Mouse (Mus musculus) intestine, embryonic 15.5 days (tissue): ENCODE data around the gene Camsap1. TPM values are rescaled to one million over a fixed set of nuclear protein-coding genes. Genes with fewer than 3 reads are reported as not detected.

Experiments used
- ATAC-seq: fragments of 200-750 bp; cut with Nextera tagmentation; 2 replicates; pipeline ENCODE4 v1.8.0; 2017; ENCODE audit warnings: moderate TSS enrichment, moderate library complexity
- H3K27ac ChIP-seq: fragments of 300-500 bp; sonication (generic); 2 replicates; pipeline ENCODE4 v1.5.1; 2015; ENCODE audit warnings: mild to moderate bottlenecking, inconsistent platforms
- H3K27me3 ChIP-seq: fragments of 300-500 bp; sonication (generic); replicated peaks from 2 replicates; pipeline ENCODE4 v1.6.1; 2015; ENCODE audit warnings: inconsistent platforms
- H3K36me3 ChIP-seq: fragments of 300-500 bp; sonication (generic); 2 replicates; pipeline ENCODE4 v1.6.1; 2015; ENCODE audit warnings: inconsistent platforms
- H3K4me1 ChIP-seq: fragments of 300-500 bp; sonication (generic); replicated peaks from 2 replicates; pipeline ENCODE4 v1.6.1; 2015; ENCODE audit warnings: inconsistent platforms
- H3K4me2 ChIP-seq: fragments of 300-500 bp; sonication (generic); replicated peaks from 2 replicates; pipeline ENCODE4 v1.6.1; 2015; ENCODE audit warnings: mild to moderate bottlenecking, inconsistent platforms
- H3K4me3 ChIP-seq: fragments of 300-500 bp; sonication (generic); replicated peaks from 2 replicates; pipeline ENCODE4 v1.5.1; 2015; ENCODE audit warnings: inconsistent platforms
- H3K9ac ChIP-seq: fragments of 300-500 bp; sonication (generic); 2 replicates; pipeline ENCODE4 v1.6.1; 2015; ENCODE audit warnings: inconsistent platforms
- H3K9me3 ChIP-seq: fragments of 300-500 bp; sonication (generic); 2 replicates; pipeline ENCODE4 v1.6.1; 2016; ENCODE audit warnings: inconsistent platforms
- WGBS: fragments of 180-500 bp; shearing (Covaris S2); methylation state at CpG from one replicate; pipeline ENCODE4 v1.1.7; 2015; 5-methylcytosine and 5-hydroxymethylcytosine counted together
- polyA plus RNA-seq: library from polyadenylated mRNA; unstranded; fragments of >200 nt; fragmentation: Nextera tagmentation; extraction: Ambion mirVana; gene quantifications from 2 replicates; pipeline ENCODE4 v1.2.1, GENCODE M21; 2015

Camsap1 gene
- polyA plus RNA-seq, 1 experiment from 2014 or later = 15.6 TPM

DNA sequence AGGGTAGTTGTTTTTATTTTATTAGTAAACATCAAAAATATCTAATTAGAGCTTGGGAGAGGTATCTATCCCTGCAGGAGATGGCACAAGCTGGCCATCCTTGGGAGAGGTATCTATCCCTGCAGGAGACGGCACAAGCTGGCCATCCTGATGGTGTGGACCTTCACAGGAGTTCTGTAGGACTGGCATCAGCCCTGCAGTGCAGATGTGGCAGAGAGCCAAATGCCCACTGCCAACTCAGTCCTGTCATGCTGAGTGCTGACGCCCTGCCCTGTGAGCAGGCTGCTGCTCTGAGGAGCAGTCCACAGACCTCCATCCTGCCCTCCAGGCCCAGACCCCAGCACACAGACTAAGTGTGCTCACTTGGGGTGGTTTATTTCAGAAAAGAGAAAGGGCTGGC, 18.9 kb upstream of the Camsap1 start:
- Histone ChIP-seq H3K9ac (no peak overlapping the region), H3K4me1 (no peaks in the 10 kb centered on the region), H3K4me2 (no peak overlapping the region), H3K27me3 (no peaks in the 10 kb centered on the region), H3K4me3 (no peak overlapping the region), H3K27ac (no peak overlapping the region), H3K36me3 (peaks cover 23% of the 10 kb centered on the region), H3K9me3 (no peaks in the 10 kb centered on the region)
- 81% methylated on average over 2 of the region's 2 CpGs for WGBS
- ATAC-seq = no peak

DNA sequence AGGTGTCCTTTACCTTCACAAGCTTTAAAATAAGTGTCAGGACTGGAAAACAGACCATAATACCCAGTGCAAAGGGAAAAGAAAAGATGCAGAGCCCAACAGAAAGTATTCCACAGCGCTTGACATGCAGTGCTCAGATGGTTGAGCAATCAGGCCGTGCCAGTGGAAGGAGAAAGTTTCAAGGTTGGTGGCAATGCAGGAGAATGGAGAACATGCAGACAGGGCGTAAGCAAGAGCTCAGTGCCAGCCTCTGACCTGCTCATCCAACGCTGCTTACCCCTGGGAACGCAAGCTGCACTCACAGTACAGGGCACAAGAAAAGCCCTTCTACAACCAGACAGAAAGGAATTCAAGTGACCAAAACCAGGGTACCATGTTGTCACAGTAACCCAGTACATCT, 18.1 kb upstream of the Camsap1 start:
- Histone ChIP-seq H3K9me3 (no peaks in the 10 kb centered on the region), H3K9ac (no peak overlapping the region), H3K27ac (no peak overlapping the region), H3K4me2 (no peak overlapping the region), H3K4me3 (no peak overlapping the region), H3K4me1 (no peaks in the 10 kb centered on the region), H3K27me3 (no peaks in the 10 kb centered on the region), H3K36me3 (peaks cover 17% of the 10 kb centered on the region)
- 96% methylated on average over 5 of the region's 5 CpGs for WGBS
- ATAC-seq = no peak

DNA sequence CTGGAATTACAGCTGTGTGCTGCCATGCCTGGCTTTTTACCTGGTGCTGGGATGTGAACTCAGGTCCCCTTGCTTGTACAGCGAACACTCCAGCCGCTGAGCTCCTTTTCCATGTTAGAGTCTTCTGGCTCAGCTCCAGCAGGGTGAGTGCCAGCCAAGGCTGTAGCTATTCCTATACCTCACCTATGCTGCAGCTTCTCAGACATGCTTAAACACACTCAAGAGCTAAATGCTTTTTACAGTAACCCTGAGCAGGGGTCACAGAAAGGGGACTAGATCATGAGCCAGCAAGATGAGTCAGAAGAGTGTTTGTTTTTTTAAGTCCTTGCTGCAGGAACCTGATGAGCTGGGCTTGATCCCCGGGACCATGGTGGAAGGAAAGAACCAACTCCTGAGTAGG, 14.6 kb upstream of the Camsap1 start:
- WGBS = 86% methylated on average over 3 of the region's 3 CpGs
- H3K36me3 ChIP-seq = peaks cover 8% of the 10 kb centered on the region; the same call in 1 of the 2 replicates
- no peak for ATAC-seq

GRCm38 (mm10) chr2:25994791-25995190, 11.7 kb upstream of the Camsap1 start:
- no peak overlapping the region for H3K4me2 ChIP-seq
- H3K36me3 ChIP-seq = peaks cover 5% of the 10 kb centered on the region; the same call in 1 of the 2 replicates
- H3K4me1 ChIP-seq = no peaks in the 10 kb centered on the region
- no peaks in the 10 kb centered on the region for H3K9me3 ChIP-seq
- H3K27ac ChIP-seq = no peak overlapping the region
- H3K9ac ChIP-seq = no peak overlapping the region
- ATAC-seq = no peak
- no peaks in the 10 kb centered on the region for H3K27me3 ChIP-seq
- no peak overlapping the region for H3K4me3 ChIP-seq
- WGBS = 82% methylated on average over 3 of the region's 3 CpGs

More for the DNA sequence above, 14.6 kb upstream of the Camsap1 start:
- Histone ChIP-seq H3K9me3 (no peaks in the 10 kb centered on the region), H3K4me1 (no peaks in the 10 kb centered on the region), H3K4me3 (no peak overlapping the region), H3K27me3 (no peaks in the 10 kb centered on the region), H3K27ac (no peak overlapping the region), H3K4me2 (no peak overlapping the region), H3K9ac (no peak overlapping the region)

- 79% methylated on average over 2 of the region's 2 CpGs for WGBS
- Histone ChIP-seq H3K9ac (no peak overlapping the region), H3K9me3 (no peaks in the 10 kb centered on the region), H3K27ac (no peak overlapping the region), H3K27me3 (no peaks in the 10 kb centered on the region), H3K4me3 (no peak overlapping the region), H3K36me3 (no peaks in the 10 kb centered on the region), H3K4me2 (no peak overlapping the region), H3K4me1 (no peaks in the 10 kb centered on the region)
- no peak for ATAC-seq
Observed at GRCm38 (mm10) chr2:25992285-25992684, 9.2 kb upstream of the Camsap1 start.

GRCm38 (mm10) chr2:25989651-25990050, 6.6 kb upstream of the Camsap1 start:
- Histone ChIP-seq H3K4me2 (no peak overlapping the region), H3K4me3 (no peak overlapping the region), H3K9ac (no peak overlapping the region), H3K27ac (no peak overlapping the region), H3K4me1 (no peaks in the 10 kb centered on the region), H3K27me3 (no peaks in the 10 kb centered on the region), H3K36me3 (no peaks in the 10 kb centered on the region), H3K9me3 (no peaks in the 10 kb centered on the region)
- 88% methylated on average over 1 of the region's 1 CpGs for WGBS
- no peak for ATAC-seq

DNA sequence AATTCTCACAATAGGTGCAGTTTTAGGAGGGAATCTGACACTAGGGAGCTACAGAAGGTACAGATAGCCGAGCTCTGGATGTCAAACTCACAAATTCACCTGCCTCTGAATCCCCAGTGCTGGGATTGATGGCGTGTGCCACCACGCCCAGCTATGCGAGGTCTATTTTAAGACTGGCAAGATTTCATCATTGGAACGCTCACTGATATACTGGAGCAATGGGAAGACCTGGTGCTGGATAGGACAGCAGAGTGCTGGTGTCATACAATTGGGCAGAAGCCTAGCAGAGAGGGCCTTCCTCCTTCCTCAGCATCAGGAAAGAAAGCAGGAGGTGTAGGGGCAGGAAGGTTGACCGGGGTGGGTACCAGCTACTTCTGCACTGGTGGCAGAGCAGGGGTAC, 4.7 kb upstream of the Camsap1 start:
- WGBS = 79% methylated on average over 6 of the region's 6 CpGs
- Histone ChIP-seq H3K27ac (no peak overlapping the region), H3K9me3 (no peaks in the 10 kb centered on the region), H3K4me1 (peaks cover 6% of the 10 kb centered on the region), H3K9ac (no peak overlapping the region), H3K36me3 (no peaks in the 10 kb centered on the region), H3K4me3 (no peak overlapping the region), H3K27me3 (no peaks in the 10 kb centered on the region), H3K4me2 (no peak overlapping the region)
- ATAC-seq = no peak

- no peak overlapping the region for H3K4me3 ChIP-seq
- ATAC-seq = no peak
- H3K27me3 ChIP-seq = no peaks in the 10 kb centered on the region
- H3K36me3 ChIP-seq = no peaks in the 10 kb centered on the region
- no peaks in the 10 kb centered on the region for H3K9me3 ChIP-seq
- no peak overlapping the region for H3K27ac ChIP-seq
- H3K4me2 ChIP-seq = no peak overlapping the region
- 67% methylated on average over 5 of the region's 5 CpGs for WGBS
- no peak overlapping the region for H3K9ac ChIP-seq
- peaks cover 6% of the 10 kb centered on the region for H3K4me1 ChIP-seq
Observed at GRCm38 (mm10) chr2:25986601-25987000, 3.5 kb upstream of the Camsap1 start.

GRCm38 (mm10) chr2:25982426-25983091, 523 bp downstream of the Camsap1 start:
- peak overlapping the region; percentile 88 for H3K4me3 ChIP-seq
- peak overlapping the region; percentile 81 for H3K4me2 ChIP-seq
- H3K27me3 ChIP-seq = no peaks in the 10 kb centered on the region
- H3K27ac ChIP-seq = peak overlapping the region; percentile 84
- H3K9ac ChIP-seq = peak overlapping the region; percentile 95
- peak; percentile 19 for ATAC-seq
- no peaks in the 10 kb centered on the region for H3K36me3 ChIP-seq
- peaks cover 16% of the 10 kb centered on the region for H3K4me1 ChIP-seq
- WGBS = under 1% methylated on average over 69 of the region's 76 CpGs
- H3K9me3 ChIP-seq = no peaks in the 10 kb centered on the region

DNA sequence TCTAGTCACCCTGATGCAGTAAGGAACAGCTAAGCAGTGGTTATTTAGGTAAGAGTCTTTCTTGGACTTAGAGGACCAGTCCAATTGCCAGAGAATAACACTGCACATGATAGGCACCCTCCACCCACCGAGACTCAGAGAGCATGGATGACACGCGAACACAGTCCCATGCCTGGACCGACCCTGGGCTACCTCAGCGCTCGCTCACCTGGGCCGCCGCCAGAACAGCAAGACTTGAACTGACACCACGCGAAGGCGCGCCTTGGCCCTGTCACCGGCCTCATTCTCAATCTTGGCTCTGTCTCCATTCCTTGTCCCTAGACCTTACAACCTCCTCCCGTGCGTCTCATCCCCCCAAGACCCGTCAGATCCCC, 1.0 kb downstream of the Camsap1 start:
- Histone ChIP-seq H3K9me3 (no peaks in the 10 kb centered on the region), H3K4me1 (peaks cover 16% of the 10 kb centered on the region), H3K36me3 (no peaks in the 10 kb centered on the region), H3K27me3 (no peaks in the 10 kb centered on the region), H3K4me3 (peak overlapping the region; percentile 88), H3K9ac (peak overlapping the region; percentile 95), H3K4me2 (peak overlapping the region; percentile 81), H3K27ac (no peak overlapping the region)
- under 1% methylated on average over 16 of the region's 16 CpGs for WGBS
- no peak for ATAC-seq

- 73% methylated on average over 4 of the region's 4 CpGs for WGBS
- H3K4me3 ChIP-seq = no peak overlapping the region
- no peak for ATAC-seq
- no peaks in the 10 kb centered on the region for H3K27me3 ChIP-seq
- H3K4me2 ChIP-seq = no peak overlapping the region
- H3K9me3 ChIP-seq = no peaks in the 10 kb centered on the region
- H3K4me1 ChIP-seq = peaks cover 13% of the 10 kb centered on the region
- H3K27ac ChIP-seq = no peak overlapping the region
- no peak overlapping the region for H3K9ac ChIP-seq
- H3K36me3 ChIP-seq = no peaks in the 10 kb centered on the region
Observed at GRCm38 (mm10) chr2:25978997-25979396, 4.1 kb downstream of the Camsap1 start.

- peaks cover 10% of the 10 kb centered on the region for H3K4me1 ChIP-seq
- H3K27me3 ChIP-seq = no peaks in the 10 kb centered on the region
- no peaks in the 10 kb centered on the region for H3K9me3 ChIP-seq
- no peak overlapping the region for H3K9ac ChIP-seq
- no peaks in the 10 kb centered on the region for H3K36me3 ChIP-seq
- H3K27ac ChIP-seq = no peak overlapping the region
- WGBS = 65% methylated on average over 7 of the region's 7 CpGs
- H3K4me2 ChIP-seq = no peak overlapping the region
- H3K4me3 ChIP-seq = no peak overlapping the region
- ATAC-seq = no peak
Observed at GRCm38 (mm10) chr2:25977587-25978239, 5.4 kb downstream of the Camsap1 start.
